Mouse (Mus musculus) lung, embryonic 14.5 days (tissue): ENCODE data around the gene Dnah6. TPM values are rescaled to one million over a fixed set of nuclear protein-coding genes. Genes with fewer than 3 reads are reported as not detected.

Experiments
- ATAC-seq: fragments of 200-750 bp; cut with Nextera tagmentation; 2 replicates; pipeline ENCODE4 v1.8.0; 2017; ENCODE audit warnings: mild to moderate bottlenecking, moderate TSS enrichment, moderate library complexity; ENCODE audit not compliant: insufficient read depth
- DNase-seq: peaks from one replicate; pipeline ENCODE4 v3.0.0-alpha.2; 2015
- H3K27ac ChIP-seq: fragments of 300-500 bp; sonication (generic); 2 replicates; pipeline ENCODE4 v1.5.1; 2014; ENCODE audit warnings: low read depth, mild to moderate bottlenecking, moderate library complexity
- H3K27me3 ChIP-seq: fragments of 300-500 bp; sonication (generic); 2 replicates; pipeline ENCODE4 v1.6.1; 2014; ENCODE audit warnings: low read length, control low read depth; ENCODE audit not compliant: insufficient read depth
- H3K36me3 ChIP-seq: fragments of 300-500 bp; sonication (generic); 2 replicates; pipeline ENCODE4 v1.6.1; 2014; ENCODE audit warnings: control low read depth; ENCODE audit not compliant: insufficient read depth
- H3K4me1 ChIP-seq: fragments of 300-500 bp; sonication (generic); 2 replicates; pipeline ENCODE4 v1.6.1; 2014; ENCODE audit warnings: antibody characterized with exemption, control low read depth; ENCODE audit not compliant: insufficient read depth
- H3K4me2 ChIP-seq: fragments of 300-500 bp; sonication (generic); 2 replicates; pipeline ENCODE4 v1.6.1; 2014; ENCODE audit warnings: mild to moderate bottlenecking
- H3K4me3 ChIP-seq: fragments of 300-500 bp; sonication (generic); 2 replicates; pipeline ENCODE4 v1.5.1; 2014; ENCODE audit warnings: low read depth, low read length
- H3K9ac ChIP-seq: fragments of 300-500 bp; sonication (generic); 2 replicates; pipeline ENCODE4 v1.6.1; 2014
- H3K9me3 ChIP-seq: fragments of 300-500 bp; sonication (generic); 2 replicates; pipeline ENCODE4 v1.6.1; 2016; ENCODE audit warnings: low read depth, low read length, control low read depth
- CTCF ChIP-seq: IDR thresholded peaks from 2 replicates; pipeline ENCODE4 v1.5.1; 2016; ENCODE audit warnings: antibody characterized with exemption, low read depth
- WGBS: fragments of 180-500 bp; shearing (Covaris S2); extraction: QIAGEN DNeasy Blood & Tissue Kit; methylation state at CpG from one replicate; pipeline ENCODE4 v1.1.7; 2014; 5-methylcytosine and 5-hydroxymethylcytosine counted together
- polyA plus RNA-seq: library from polyadenylated mRNA; unstranded; fragments of >200 nt; fragmentation: Nextera tagmentation; extraction: Ambion mirVana; gene quantifications from 2 replicates; pipeline ENCODE4 v1.2.1, GENCODE M21; 2014

The Dnah6 gene
- polyA plus RNA-seq, 1 experiment from 2014 or later = 0.14 TPM

GRCm38 (mm10) chr6:73210445-73210972 is 10.9 kb downstream of the Dnah6 start:
- Histone ChIP-seq H3K27me3 (no peaks in the 10 kb centered on the region), H3K4me2 (no peak overlapping the region), H3K4me1 (no peaks in the 10 kb centered on the region), H3K9ac (no peak overlapping the region), H3K9me3 (no peaks in the 10 kb centered on the region), H3K4me3 (no peak overlapping the region), H3K36me3 (no peaks in the 10 kb centered on the region), H3K27ac (no peak overlapping the region)
- no peak for DNase-seq
- ATAC-seq = no peak
- no peak for TF ChIP-seq CTCF
- 57% methylated on average over 4 of the region's 4 CpGs for WGBS

- Histone ChIP-seq H3K27me3 (no peaks in the 10 kb centered on the region), H3K4me3 (no peak overlapping the region), H3K36me3 (no peaks in the 10 kb centered on the region), H3K27ac (no peak overlapping the region), H3K4me2 (no peak overlapping the region), H3K4me1 (no peaks in the 10 kb centered on the region), H3K9me3 (no peaks in the 10 kb centered on the region), H3K9ac (no peak overlapping the region)
- TF ChIP-seq CTCF = no peak
- 80% methylated on average over 6 of the region's 6 CpGs for WGBS
- ATAC-seq = no peak
- DNase-seq = no peak
These were observed 11.9 kb downstream of the Dnah6 start for GRCm38 (mm10) chr6:73209598-73209997.

- Histone ChIP-seq H3K4me3 (no peak overlapping the region), H3K27me3 (no peaks in the 10 kb centered on the region), H3K9ac (no peak overlapping the region), H3K27ac (no peak overlapping the region), H3K4me2 (no peak overlapping the region), H3K9me3 (no peaks in the 10 kb centered on the region), H3K36me3 (no peaks in the 10 kb centered on the region), H3K4me1 (no peaks in the 10 kb centered on the region)
- 62% methylated on average over 4 of the region's 4 CpGs for WGBS
- peak; percentile 49 for TF ChIP-seq CTCF
- DNase-seq (no peak), ATAC-seq (no peak)
These were observed 16.5 kb downstream of the Dnah6 start for GRCm38 (mm10) chr6:73204937-73205336.

GRCm38 (mm10) chr6:73203724-73204123 is 17.7 kb downstream of the Dnah6 start:
- Histone ChIP-seq H3K9ac (no peak overlapping the region), H3K27ac (no peak overlapping the region), H3K4me2 (no peak overlapping the region), H3K9me3 (no peaks in the 10 kb centered on the region), H3K4me1 (no peaks in the 10 kb centered on the region), H3K36me3 (no peaks in the 10 kb centered on the region), H3K27me3 (no peaks in the 10 kb centered on the region), H3K4me3 (no peak overlapping the region)
- no peak for TF ChIP-seq CTCF
- ATAC-seq = no peak
- WGBS = 63% methylated on average over 2 of the region's 2 CpGs
- no peak for DNase-seq

GRCm38 (mm10) chr6:73195291-73195690 is 26.2 kb downstream of the Dnah6 start:
- no peak for TF ChIP-seq CTCF
- Histone ChIP-seq H3K27ac (no peak overlapping the region), H3K4me1 (no peaks in the 10 kb centered on the region), H3K27me3 (no peaks in the 10 kb centered on the region), H3K9ac (no peak overlapping the region), H3K4me3 (no peak overlapping the region), H3K36me3 (no peaks in the 10 kb centered on the region), H3K9me3 (no peaks in the 10 kb centered on the region), H3K4me2 (no peak overlapping the region)
- no peak for DNase-seq
- no peak for ATAC-seq
- WGBS = 84% methylated on average over 13 of the region's 13 CpGs

- H3K27me3 ChIP-seq = no peaks in the 10 kb centered on the region
- H3K9ac ChIP-seq = no peak overlapping the region
- TF ChIP-seq CTCF = no peak
- no peaks in the 10 kb centered on the region for H3K36me3 ChIP-seq
- WGBS = 76% methylated on average over 6 of the region's 6 CpGs
- H3K4me3 ChIP-seq = no peak overlapping the region
- H3K9me3 ChIP-seq = no peaks in the 10 kb centered on the region
- H3K4me2 ChIP-seq = no peak overlapping the region
- no peak overlapping the region for H3K27ac ChIP-seq
- H3K4me1 ChIP-seq = no peaks in the 10 kb centered on the region
- DNase-seq (no peak), ATAC-seq (no peak)
These were observed 30.7 kb downstream of the Dnah6 start for GRCm38 (mm10) chr6:73190756-73191155.

GRCm38 (mm10) chr6:73184276-73184675 is 37.2 kb downstream of the Dnah6 start:
- Histone ChIP-seq H3K27me3 (no peaks in the 10 kb centered on the region), H3K36me3 (no peaks in the 10 kb centered on the region), H3K4me1 (no peaks in the 10 kb centered on the region), H3K4me2 (no peak overlapping the region), H3K9me3 (no peaks in the 10 kb centered on the region), H3K9ac (no peak overlapping the region), H3K27ac (no peak overlapping the region), H3K4me3 (no peak overlapping the region)
- ATAC-seq = no peak
- no peak for DNase-seq
- TF ChIP-seq CTCF = no peak
- 65% methylated on average over 5 of the region's 5 CpGs for WGBS

- H3K4me3 ChIP-seq = no peak overlapping the region
- H3K4me2 ChIP-seq = no peak overlapping the region
- WGBS = 33% methylated on average over 3 of the region's 3 CpGs
- no peaks in the 10 kb centered on the region for H3K27me3 ChIP-seq
- H3K36me3 ChIP-seq = no peaks in the 10 kb centered on the region
- H3K4me1 ChIP-seq = no peaks in the 10 kb centered on the region
- ATAC-seq (no peak), DNase-seq (peak; percentile 22)
- no peak overlapping the region for H3K9ac ChIP-seq
- no peak for TF ChIP-seq CTCF
- no peak overlapping the region for H3K27ac ChIP-seq
- H3K9me3 ChIP-seq = no peaks in the 10 kb centered on the region
These were observed 38.5 kb downstream of the Dnah6 start for GRCm38 (mm10) chr6:73182987-73183386.
